Mouse (Mus musculus): Measurements from ENCODE around the gene Mapk10. TPM values are rescaled to one million over a fixed set of nuclear protein-coding genes. Genes with fewer than 3 reads are reported as not detected.

Gene Mapk10
- polyA plus RNA-seq, 1 experiment from 2014 or later = 61.3 TPM

- no peak overlapping the region for H3K27ac ChIP-seq (ENCODE audit: low read depth, low read length)
- H3K9ac ChIP-seq (ENCODE audit: low read length) = no peak overlapping the region
- H3K9me3 ChIP-seq (replicated peaks; ENCODE audit: control insufficient read depth, low read length) = no peaks in the 10 kb centered on the region
- no peaks in the 10 kb centered on the region for H3K4me1 ChIP-seq (ENCODE audit: control insufficient read depth, insufficient read depth, low read length)
- DNase-seq (ENCODE audit: low spot score) (no peak), ATAC-seq (no peak)
- no peaks in the 10 kb centered on the region for H3K36me3 ChIP-seq (ENCODE audit: control insufficient read depth, insufficient read depth, low read length)
- H3K4me3 ChIP-seq (ENCODE audit: low read depth, low read length) = no peak overlapping the region
- H3K27me3 ChIP-seq (replicated peaks; ENCODE audit: control insufficient read depth, insufficient read depth, low read length) = no peaks in the 10 kb centered on the region
- WGBS = 89% methylated on average over 17 of the region's 17 CpGs
- no peak overlapping the region for H3K4me2 ChIP-seq (ENCODE audit: low read length)
These were observed 140.0 kb downstream of the Mapk10 start for GRCm38 (mm10) chr5:103071006-103071612.

GRCm38 (mm10) chr5:103050319-103050916, 160.7 kb downstream of the Mapk10 start:
- H3K9me3 ChIP-seq (replicated peaks; ENCODE audit: control insufficient read depth, low read length) = no peaks in the 10 kb centered on the region
- no peak overlapping the region for H3K4me3 ChIP-seq (ENCODE audit: low read depth, low read length)
- no peaks in the 10 kb centered on the region for H3K4me1 ChIP-seq (ENCODE audit: control insufficient read depth, insufficient read depth, low read length)
- H3K27me3 ChIP-seq (replicated peaks; ENCODE audit: control insufficient read depth, insufficient read depth, low read length) = no peaks in the 10 kb centered on the region
- no peak overlapping the region for H3K4me2 ChIP-seq (ENCODE audit: low read length)
- H3K9ac ChIP-seq (ENCODE audit: low read length) = no peak overlapping the region
- no peaks in the 10 kb centered on the region for H3K36me3 ChIP-seq (ENCODE audit: control insufficient read depth, insufficient read depth, low read length)
- WGBS = 34% methylated on average over 8 of the region's 8 CpGs
- no peak overlapping the region for H3K27ac ChIP-seq (ENCODE audit: low read depth, low read length)
- peak; percentile 85 for ATAC-seq
- peak; percentile 56 for DNase-seq (ENCODE audit: low spot score)

DNA sequence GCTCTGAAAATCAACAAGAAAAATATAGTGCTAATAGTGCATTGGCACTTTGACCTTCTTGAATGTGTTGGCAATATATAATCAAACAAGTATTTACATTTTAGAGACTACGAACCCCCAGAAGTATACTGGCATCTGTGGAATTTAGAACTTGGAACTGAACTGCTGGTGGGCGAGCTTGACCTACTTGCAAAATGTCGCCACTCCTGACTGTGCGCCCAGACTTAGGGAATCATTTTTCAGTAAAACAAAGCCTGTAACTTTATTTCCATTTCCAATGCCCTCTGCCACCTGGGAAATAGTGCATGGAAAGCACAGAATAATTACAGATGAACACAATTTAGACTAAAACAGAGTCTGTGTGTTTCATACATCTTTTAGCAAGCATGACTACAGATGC, 163.1 kb downstream of the Mapk10 start:
- Histone ChIP-seq H3K4me2 (ENCODE audit: low read length) (no peak overlapping the region), H3K36me3 (ENCODE audit: control insufficient read depth, insufficient read depth, low read length) (no peaks in the 10 kb centered on the region), H3K27ac (ENCODE audit: low read depth, low read length) (no peak overlapping the region), H3K4me3 (ENCODE audit: low read depth, low read length) (no peak overlapping the region), H3K9me3 (replicated peaks; ENCODE audit: control insufficient read depth, low read length) (no peaks in the 10 kb centered on the region), H3K4me1 (ENCODE audit: control insufficient read depth, insufficient read depth, low read length) (no peaks in the 10 kb centered on the region), H3K27me3 (replicated peaks; ENCODE audit: control insufficient read depth, insufficient read depth, low read length) (no peaks in the 10 kb centered on the region), H3K9ac (ENCODE audit: low read length) (no peak overlapping the region)
- WGBS = 93% methylated on average over 4 of the region's 4 CpGs
- ATAC-seq = no peak
- DNase-seq (ENCODE audit: low spot score) = no peak

- H3K4me3 ChIP-seq (ENCODE audit: low read depth, low read length) = no peak overlapping the region
- no peak overlapping the region for H3K4me2 ChIP-seq (ENCODE audit: low read length)
- H3K36me3 ChIP-seq (ENCODE audit: control insufficient read depth, insufficient read depth, low read length) = no peaks in the 10 kb centered on the region
- DNase-seq (ENCODE audit: low spot score) = no peak
- ATAC-seq = no peak
- no peak overlapping the region for H3K9ac ChIP-seq (ENCODE audit: low read length)
- H3K27ac ChIP-seq (ENCODE audit: low read depth, low read length) = no peak overlapping the region
- H3K27me3 ChIP-seq (replicated peaks; ENCODE audit: control insufficient read depth, insufficient read depth, low read length) = no peaks in the 10 kb centered on the region
- H3K9me3 ChIP-seq (replicated peaks; ENCODE audit: control insufficient read depth, low read length) = no peaks in the 10 kb centered on the region
- no peaks in the 10 kb centered on the region for H3K4me1 ChIP-seq (ENCODE audit: control insufficient read depth, insufficient read depth, low read length)
- WGBS = 93% methylated on average over 3 of the region's 3 CpGs
These were observed 173.4 kb downstream of the Mapk10 start for GRCm38 (mm10) chr5:103037752-103038151.

DNA sequence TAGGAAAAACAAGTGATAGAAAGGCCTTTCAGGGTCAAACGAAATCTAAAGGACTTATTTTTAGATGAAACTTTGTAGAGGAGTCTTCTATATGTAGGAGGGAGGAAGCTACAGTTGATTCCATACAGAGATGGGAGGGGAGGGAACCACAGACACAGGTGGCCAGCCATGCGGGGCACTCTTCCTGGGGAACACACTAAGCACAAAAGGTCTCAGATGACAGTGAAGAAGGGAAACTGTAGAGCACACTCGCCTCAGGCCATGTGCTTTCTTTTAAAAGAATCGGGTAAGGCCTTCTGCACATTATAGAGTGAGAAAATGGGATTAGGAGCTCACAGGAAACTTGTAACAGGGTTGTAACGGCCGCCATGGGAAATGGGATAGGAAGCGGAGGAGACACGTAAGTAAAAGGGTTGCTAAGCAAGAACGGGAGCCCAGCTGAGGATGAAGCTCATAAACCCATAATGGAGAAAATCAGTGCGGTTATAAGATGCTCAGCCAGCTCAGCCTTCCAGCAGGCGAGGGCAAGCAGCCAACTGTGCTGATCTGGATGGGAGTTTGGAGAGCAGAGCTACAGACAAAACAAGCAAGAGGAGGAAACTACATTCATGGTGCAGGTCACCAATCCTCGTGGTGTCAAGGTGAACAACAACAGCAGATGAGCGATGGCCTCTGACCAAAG, 182.1 kb downstream of the Mapk10 start:
- 67% methylated on average over 13 of the region's 13 CpGs for WGBS
- Histone ChIP-seq H3K4me2 (ENCODE audit: low read length) (no peak overlapping the region), H3K27me3 (replicated peaks; ENCODE audit: control insufficient read depth, insufficient read depth, low read length) (no peaks in the 10 kb centered on the region), H3K9ac (ENCODE audit: low read length) (no peak overlapping the region), H3K4me3 (ENCODE audit: low read depth, low read length) (no peak overlapping the region), H3K36me3 (ENCODE audit: control insufficient read depth, insufficient read depth, low read length) (no peaks in the 10 kb centered on the region), H3K9me3 (replicated peaks; ENCODE audit: control insufficient read depth, low read length) (no peaks in the 10 kb centered on the region), H3K4me1 (ENCODE audit: control insufficient read depth, insufficient read depth, low read length) (no peaks in the 10 kb centered on the region), H3K27ac (ENCODE audit: low read depth, low read length) (no peak overlapping the region)
- ATAC-seq (peak; percentile 29; the same call in 1 of the 2 replicates), DNase-seq (ENCODE audit: low spot score) (peak; percentile 56)

DNA sequence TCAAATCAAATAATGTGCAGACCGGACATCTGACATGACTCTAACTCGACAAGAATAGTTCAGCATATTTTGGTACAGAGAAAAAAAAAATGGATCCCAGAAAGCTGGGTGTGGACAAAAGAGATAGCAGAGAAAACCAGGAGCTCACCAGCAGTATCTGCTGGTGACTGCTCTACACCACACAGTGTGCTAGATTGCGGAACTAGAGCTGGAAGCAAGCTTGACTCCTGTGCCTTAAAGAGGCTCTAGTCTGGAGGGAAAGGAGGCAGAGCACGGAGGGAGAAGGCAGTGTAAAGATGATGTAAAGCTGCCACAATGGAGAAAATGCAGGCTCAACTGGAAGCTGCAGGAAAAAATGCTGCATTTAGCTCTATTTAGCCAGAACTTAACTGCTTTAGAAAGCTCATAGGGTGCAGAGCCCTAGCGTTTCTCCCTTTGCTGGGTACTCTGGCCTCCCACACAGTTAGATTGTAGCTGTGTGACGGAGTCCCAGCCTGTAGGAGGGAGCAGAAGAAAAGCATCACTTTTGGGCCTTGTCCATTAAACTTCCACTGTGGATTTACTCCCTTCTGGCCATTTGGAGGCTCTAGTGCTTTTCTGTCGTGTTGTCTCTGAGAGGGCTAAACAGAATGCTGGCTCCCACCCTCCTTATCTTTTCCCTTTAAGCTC, 188.5 kb downstream of the Mapk10 start:
- Histone ChIP-seq H3K27me3 (replicated peaks; ENCODE audit: control insufficient read depth, insufficient read depth, low read length) (no peaks in the 10 kb centered on the region), H3K36me3 (ENCODE audit: control insufficient read depth, insufficient read depth, low read length) (no peaks in the 10 kb centered on the region), H3K4me2 (ENCODE audit: low read length) (no peak overlapping the region), H3K9me3 (replicated peaks; ENCODE audit: control insufficient read depth, low read length) (no peaks in the 10 kb centered on the region), H3K4me1 (ENCODE audit: control insufficient read depth, insufficient read depth, low read length) (peaks cover 4% of the 10 kb centered on the region; the same call in 1 of the 2 replicates), H3K9ac (ENCODE audit: low read length) (no peak overlapping the region), H3K27ac (ENCODE audit: low read depth, low read length) (peak overlapping the region; percentile 50; the same call in 1 of the 2 replicates), H3K4me3 (ENCODE audit: low read depth, low read length) (no peak overlapping the region)
- DNase-seq (ENCODE audit: low spot score) = no peak
- 69% methylated on average over 7 of the region's 7 CpGs for WGBS
- no peak for ATAC-seq

DNA sequence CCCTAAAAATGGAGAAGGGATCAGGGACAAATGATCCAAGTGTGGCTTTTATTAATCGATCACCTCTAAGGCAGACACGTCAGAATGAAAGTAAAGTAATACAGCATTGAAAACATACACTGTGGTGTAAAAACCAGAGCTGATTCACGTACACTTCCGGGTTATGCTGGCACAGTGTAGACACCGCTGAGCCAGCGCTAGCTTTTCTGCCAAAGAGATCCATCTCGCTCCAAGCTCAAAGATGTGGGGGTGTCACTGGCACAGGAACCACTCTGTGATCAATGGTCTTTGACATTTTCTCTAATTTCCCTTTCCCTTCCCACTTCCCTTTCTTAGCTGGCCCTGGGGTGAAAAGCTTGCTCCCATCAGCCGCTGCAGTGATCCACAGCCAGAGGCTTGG, 189.7 kb downstream of the Mapk10 start:
- 69% methylated on average over 8 of the region's 8 CpGs for WGBS
- peak; percentile 45 for DNase-seq (ENCODE audit: low spot score)

GRCm38 (mm10) chr5:103020954-103021353, 190.2 kb downstream of the Mapk10 start:
- ATAC-seq (peak; percentile 85), DNase-seq (ENCODE audit: low spot score) (peak; percentile 72)
- no peaks in the 10 kb centered on the region for H3K27me3 ChIP-seq (replicated peaks; ENCODE audit: control insufficient read depth, insufficient read depth, low read length)
- H3K9ac ChIP-seq (ENCODE audit: low read length) = no peak overlapping the region
- WGBS = 12% methylated on average over 3 of the region's 3 CpGs
- no peak overlapping the region for H3K4me2 ChIP-seq (ENCODE audit: low read length)
- no peak overlapping the region for H3K4me3 ChIP-seq (ENCODE audit: low read depth, low read length)
- H3K4me1 ChIP-seq (ENCODE audit: control insufficient read depth, insufficient read depth, low read length) = peaks cover 4% of the 10 kb centered on the region; the same call in 1 of the 2 replicates
- H3K27ac ChIP-seq (ENCODE audit: low read depth, low read length) = peak overlapping the region; percentile 36; the same call in 1 of the 2 replicates
- H3K36me3 ChIP-seq (ENCODE audit: control insufficient read depth, insufficient read depth, low read length) = no peaks in the 10 kb centered on the region
- H3K9me3 ChIP-seq (replicated peaks; ENCODE audit: control insufficient read depth, low read length) = no peaks in the 10 kb centered on the region

More for the DNA sequence above, 189.7 kb downstream of the Mapk10 start:
- no peaks in the 10 kb centered on the region for H3K9me3 ChIP-seq (replicated peaks; ENCODE audit: control insufficient read depth, low read length)
- ATAC-seq = peak; percentile 52; the same call in 1 of the 2 replicates
- peaks cover 4% of the 10 kb centered on the region; the same call in 1 of the 2 replicates for H3K4me1 ChIP-seq (ENCODE audit: control insufficient read depth, insufficient read depth, low read length)
- H3K9ac ChIP-seq (ENCODE audit: low read length) = no peak overlapping the region
- H3K4me2 ChIP-seq (ENCODE audit: low read length) = no peak overlapping the region
- no peaks in the 10 kb centered on the region for H3K27me3 ChIP-seq (replicated peaks; ENCODE audit: control insufficient read depth, insufficient read depth, low read length)
- H3K36me3 ChIP-seq (ENCODE audit: control insufficient read depth, insufficient read depth, low read length) = no peaks in the 10 kb centered on the region
- peak overlapping the region; percentile 36; the same call in 1 of the 2 replicates for H3K27ac ChIP-seq (ENCODE audit: low read depth, low read length)
- H3K4me3 ChIP-seq (ENCODE audit: low read depth, low read length) = no peak overlapping the region

Measured in forebrain, embryonic 14.5 days (tissue).